Mouse (Mus musculus) megakaryocyte, adult 5-6 weeks (primary cell): ENCODE data around the gene Tlcd1. TPM values are rescaled to one million over a fixed set of nuclear protein-coding genes. Genes with fewer than 3 reads are reported as not detected.

Experiments
- ATAC-seq: 2 replicates; pipeline ENCODE4 v1.8.0; 2016; ENCODE audit warnings: mild to moderate bottlenecking, inconsistent platforms; ENCODE audit not compliant: poor library complexity, severe bottlenecking
- total RNA-seq, 2 experiments: library from RNA; stranded (forward) in 1 of 2; stranded (reverse) in 1 of 2; fragments of 153-499, 151-499 nt in 1 of 2; fragments of 221-1000, 200-1000 nt in 1 of 2; gene quantifications; 2 replicates each; pipeline versions ENCODE4 v1.2.3 to v1.2.4; 2015 to 2017

Tlcd1 gene
- total RNA-seq, 2 experiments from 2014 or later: 0.76 to 1.0 TPM

DNA sequence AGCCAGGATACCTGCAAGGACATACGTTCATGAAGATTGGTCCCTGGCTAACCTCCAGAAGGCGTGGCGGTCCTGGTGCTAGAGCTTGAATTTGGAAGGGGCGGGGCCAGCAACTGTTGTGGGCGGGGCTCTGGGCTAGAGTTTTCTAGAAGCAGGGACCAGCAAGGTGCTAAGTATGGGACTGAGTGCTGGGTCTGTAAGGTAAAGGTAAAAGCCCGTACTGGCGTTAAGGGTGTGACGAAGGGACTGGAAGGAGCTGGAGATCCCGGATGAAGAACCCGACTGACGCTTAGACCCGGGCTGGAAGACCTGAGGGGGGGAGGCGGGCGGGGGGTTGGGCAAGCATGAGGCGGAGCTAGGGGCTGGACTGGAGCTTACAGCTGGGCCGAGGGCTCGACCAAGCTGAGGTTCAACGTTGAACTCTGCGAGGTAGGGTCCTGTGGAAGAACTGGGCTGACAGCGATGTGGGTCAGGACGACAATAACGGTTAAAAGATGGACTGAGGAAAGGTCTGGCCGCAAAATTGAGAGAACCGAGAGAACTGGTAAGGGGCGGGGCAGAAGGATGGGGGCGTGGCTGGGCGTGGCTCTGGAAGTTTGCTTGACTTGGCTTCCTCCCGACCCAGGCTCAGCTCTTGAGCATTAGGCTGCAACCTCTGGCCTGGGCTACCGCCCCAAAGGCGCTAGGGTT is 18.0 kb downstream of the Tlcd1 start:
- ATAC-seq: peak; percentile 97

DNA sequence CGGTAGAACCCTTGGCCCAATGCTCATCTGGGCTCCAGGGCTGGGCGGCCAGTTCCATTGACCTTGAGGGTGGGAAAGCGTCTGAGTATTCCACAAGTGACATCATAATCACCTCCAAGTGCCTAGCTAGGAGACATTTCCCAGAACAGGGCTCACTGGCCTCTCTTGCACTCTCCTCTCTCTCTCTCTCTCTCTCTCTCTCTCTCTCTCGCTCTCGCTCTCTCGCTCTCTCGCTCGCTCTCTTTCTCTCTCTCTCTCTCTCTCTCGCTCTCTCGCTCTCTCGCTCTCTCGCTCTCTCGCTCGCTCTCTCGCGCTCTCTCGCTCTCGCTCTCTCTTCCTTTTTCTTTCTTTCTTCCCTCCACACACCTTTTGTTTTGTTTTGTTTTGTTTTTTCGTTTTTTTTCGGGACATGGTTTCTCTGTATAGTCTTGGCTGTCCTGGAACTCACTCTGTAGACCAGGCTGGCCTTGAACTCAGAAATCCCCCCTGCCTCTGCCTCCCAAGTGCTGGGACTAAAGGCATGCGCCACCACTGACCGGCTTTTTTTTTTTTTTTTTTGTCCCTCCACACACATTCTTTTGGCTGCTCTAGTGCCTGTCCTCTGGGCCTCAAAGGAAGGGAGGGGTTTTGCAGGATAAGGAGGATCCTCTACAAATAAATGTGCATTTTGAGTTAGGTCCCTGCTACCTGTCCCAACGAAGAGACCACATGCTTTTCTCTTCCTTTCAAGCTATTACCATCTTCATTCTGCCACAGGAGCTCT is 18.8 kb downstream of the Tlcd1 start:
- ATAC-seq: no peak

DNA sequence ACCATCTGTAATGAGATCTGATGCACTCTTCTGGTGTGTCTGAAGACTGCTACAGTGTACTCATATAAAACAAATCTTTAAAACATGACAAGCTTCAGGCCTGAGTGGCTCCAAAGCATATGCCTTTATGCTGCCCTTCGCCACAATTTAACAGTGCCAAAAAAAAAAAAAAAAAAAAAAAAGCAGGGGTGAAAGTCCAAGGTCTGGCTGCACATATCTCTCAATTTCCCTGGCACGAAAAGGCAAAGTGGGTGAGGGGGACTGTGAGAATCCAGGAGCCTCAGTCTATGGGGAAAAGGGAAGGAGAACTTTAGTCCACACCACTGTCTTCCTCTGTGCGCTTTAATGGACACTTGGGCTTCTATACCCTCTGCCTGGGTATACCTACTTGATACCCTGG is 25.9 kb downstream of the Tlcd1 start:
- no peak for ATAC-seq

DNA sequence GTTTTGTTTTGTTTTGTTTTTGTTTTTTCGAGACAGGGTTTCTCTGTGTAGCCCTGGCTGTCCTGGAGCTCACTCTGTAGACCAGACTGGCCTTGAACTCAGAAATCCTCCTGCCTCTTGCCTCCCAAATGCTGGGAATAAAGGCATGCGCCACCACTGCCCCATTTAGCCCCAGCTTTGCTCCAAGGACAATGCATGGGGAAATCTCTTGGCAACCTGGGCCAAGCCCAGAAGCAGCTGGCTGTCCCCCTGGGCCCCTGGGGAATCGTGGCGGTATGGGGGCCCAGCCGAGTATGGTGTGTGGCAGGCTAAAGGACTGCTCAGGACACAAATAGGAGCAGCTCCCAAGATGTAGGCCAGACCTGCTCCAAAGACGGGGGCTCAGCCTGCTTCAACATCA is 27.8 kb downstream of the Tlcd1 start:
- no peak for ATAC-seq

DNA sequence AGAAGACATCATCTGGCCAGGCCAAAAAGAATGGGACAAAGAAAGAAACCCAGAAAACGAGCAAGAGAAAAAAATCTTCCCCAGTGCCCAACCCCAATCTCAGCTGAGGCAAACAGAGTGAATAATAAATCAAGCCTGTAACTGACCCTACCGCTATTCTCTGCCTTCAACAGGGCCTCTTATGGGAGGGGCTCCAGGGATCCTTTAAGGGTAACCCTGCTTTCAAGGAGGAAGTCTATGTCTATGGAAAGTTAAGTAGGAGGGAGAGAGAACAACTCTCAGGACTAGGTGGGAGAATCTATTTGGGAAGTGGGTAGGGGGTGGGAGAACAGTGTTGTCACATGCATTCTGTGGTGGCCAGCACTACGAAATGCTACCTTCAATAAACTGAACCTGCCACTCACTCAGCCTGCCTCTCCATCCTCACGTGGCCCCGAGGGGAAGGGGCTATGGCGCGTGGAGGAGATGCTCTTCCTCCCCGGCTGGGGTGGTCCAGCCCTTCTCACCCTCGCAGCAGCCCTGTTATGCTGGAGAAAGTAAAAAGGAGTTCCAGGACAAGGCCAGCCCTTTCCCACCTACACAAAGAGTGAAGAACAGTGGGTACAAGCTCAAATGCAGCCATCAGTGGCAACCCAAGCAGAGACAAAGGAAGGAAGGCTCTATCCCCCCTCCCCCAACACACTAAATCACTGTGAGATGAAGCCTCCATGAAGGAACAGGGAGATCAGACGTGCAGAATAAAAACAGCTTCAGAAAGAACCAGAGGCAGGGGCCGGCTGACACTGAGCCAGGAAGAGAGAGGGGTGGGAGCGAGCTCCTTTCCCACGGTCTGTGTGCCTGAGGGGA is 29.1 kb downstream of the Tlcd1 start:
- ATAC-seq: no peak

DNA sequence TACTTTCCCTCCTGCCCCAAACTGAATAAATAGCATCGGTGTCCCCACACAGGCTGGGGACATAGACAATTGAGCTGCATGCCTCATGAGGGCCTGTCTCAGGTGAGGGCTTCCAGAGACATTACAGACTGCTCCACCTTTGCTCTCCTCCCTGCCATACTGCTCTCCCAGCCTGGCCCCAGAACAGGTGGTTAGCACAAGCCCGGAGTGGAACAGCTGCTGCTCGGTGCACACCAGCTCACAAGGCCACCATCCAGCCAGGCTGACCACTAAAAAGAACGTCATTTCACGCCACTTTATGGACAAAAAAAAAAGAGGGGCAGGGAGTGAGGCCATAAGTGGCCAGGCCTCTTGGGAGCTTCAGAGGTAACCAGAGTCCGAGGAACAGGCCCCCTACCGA is 30.7 kb downstream of the Tlcd1 start:
- no peak for ATAC-seq

DNA sequence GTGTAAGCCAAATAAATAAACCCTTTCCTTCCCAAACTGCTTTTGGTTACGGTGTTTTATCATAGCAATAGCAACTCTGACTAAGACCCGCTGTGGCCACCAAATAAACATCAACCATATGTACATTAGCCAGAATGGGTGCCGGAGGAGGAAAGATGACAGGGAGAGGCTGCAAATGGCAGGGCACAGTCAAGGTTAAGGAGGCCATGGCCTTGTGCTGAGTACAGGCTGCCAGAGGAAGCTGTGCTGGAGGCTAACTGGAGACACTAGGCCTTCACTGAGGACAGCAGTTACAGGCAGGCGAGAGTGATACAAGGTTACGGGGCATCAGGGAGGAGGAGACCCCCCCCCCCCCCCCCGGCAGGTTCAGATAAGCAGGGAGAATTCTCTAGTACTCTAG is 33.4 kb downstream of the Tlcd1 start:
- ATAC-seq: no peak

DNA sequence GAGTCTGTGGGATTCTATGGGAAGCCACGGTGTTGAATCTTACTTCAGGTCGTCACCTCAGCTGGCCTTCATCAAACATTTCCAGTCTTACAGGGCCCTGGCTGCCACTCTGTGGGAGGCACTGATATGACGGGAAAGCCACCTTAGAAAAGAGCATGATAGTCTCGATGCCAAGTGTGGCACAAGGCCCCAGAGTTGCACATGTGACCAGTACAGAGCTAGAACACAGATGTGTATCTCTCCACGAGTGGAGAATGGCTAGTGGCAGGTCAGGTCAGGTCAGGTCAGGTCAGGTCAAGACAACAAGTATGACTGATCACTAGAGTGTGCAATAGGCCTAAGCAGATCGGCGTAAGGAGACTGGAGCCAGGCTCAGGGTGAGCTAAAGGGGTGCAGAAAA is 34.1 kb downstream of the Tlcd1 start:
- no peak for ATAC-seq

DNA sequence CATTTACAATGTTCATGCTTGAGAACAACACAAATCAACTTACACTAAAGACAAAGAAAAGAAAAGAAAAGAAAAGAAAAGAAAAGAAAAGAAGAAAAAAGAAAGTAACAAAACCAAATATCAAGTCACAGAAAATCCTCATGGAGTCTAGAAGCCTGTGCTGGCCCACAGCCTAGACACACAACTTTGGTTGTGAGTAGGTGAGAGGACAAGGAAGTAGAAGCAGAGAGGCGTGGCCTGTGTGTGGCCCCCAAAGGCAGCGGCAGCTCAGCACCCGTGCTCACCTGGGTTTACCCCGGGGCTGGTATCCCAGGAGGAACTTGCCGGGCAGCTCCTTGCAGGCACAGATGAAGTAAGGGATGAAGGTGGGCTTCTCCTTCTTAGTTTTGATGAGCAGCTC is 35.0 kb downstream of the Tlcd1 start:
- no peak for ATAC-seq

DNA sequence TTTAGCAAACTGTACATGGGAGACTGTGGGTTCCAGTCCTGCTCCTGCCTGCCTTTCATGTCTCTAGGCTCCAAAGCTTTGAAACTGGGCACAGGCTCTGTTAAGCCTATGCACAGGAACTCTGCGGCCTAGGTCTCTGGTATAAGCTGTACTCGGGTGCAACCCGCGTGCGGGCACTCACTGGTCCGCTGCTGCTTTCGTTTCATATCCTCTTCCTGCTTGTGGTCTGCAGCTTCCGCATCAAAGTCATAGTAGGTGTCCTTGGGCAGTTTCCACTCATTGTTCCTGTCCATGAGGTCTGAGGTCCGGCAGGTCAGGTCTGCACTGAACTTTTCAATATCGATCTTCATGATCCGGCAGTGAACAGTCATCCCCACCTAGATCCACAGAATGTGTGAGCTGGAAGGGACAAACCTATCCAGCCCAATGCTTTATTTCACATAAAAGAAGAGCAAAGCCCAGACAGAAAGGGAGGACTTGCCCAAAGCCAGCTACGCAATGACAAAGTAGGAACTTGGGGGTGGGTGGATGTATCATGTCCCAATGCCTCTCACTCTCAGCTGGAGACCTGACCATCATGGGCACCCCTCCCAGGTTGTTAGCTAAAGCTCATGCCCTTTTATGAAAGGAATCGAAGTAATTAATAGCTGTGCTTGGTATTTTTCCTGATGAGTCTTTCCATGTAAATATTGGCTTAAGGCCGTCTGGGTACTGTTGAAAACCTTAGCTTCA is 36.7 kb downstream of the Tlcd1 start:
- ATAC-seq: peak; percentile 99

DNA sequence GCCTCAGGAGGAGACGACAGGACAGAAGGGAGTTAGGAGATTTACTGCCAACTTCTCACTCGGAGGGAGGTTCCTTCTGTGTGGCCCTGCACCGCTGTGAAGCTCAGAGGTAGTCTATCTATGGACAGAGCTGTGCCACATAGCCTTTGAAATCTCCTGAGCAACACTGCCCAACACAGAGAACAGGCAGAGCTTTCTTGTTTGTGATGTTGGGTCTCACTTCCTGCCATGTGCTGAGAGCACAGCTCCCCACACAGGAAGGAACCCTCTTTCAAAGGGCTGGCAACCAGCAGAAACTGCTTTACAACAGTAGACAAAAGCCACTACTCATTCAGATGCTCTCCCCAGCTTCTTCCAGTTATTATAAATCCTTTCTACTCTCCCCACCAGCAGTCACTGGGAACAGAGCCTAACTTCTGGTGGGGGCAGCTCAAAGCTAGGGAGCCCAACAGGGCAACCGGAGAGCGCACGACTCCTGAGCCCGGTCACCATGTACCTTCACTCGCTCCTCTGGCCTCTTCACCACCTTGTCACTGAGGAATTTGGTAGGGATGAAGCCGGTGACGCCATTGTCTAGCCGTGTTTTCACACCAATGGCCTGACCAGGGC is 39.3 kb downstream of the Tlcd1 start:
- no peak for ATAC-seq

DNA sequence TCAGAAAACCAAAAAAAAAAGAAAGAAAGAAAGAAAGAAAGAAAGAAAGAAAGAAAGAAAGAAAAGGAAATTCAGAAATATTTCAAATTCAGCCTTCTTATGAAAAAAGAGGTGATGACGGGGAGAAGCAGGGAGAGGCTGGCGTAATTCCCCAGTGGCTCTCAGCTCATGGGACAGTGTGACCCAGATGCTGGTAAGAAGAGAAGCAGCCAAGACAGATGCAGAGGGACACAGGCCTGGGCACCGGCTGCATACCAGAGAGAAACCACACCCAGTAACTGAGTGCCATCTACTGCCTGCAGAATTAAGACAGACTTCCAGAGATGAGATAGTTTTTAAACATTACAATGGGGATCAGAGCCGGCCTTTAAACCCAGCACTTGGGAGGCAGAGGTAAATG is 47.1 kb downstream of the Tlcd1 start:
- no peak for ATAC-seq

Other genes with a start within 250 kb of the Tlcd1 start
- not detected in 2 replicates for gene Sez6, start 245.9 kb upstream of the Tlcd1 start, total RNA-seq (2015)
- gene Sez6, start 245.9 kb upstream of the Tlcd1 start, total RNA-seq (2017): not detected in 2 replicates
- 51.2 and 64.5 TPM in 2 replicates for gene Phf12, start 194.0 kb upstream of the Tlcd1 start, total RNA-seq (2015)
- 21.0 and 26.3 TPM in 2 replicates for gene Phf12, start 194.0 kb upstream of the Tlcd1 start, total RNA-seq (2017)
- 4.8 and 5.6 TPM in 2 replicates for gene Dhrs13, start 144.4 kb upstream of the Tlcd1 start, total RNA-seq (2015)
- gene Dhrs13, start 144.4 kb upstream of the Tlcd1 start, total RNA-seq (2017): 3.5 and 5.3 TPM in 2 replicates
- gene Flot2, start 138.8 kb upstream of the Tlcd1 start, total RNA-seq (2015): 82.9 and 91.4 TPM in 2 replicates
- gene Flot2, start 138.8 kb upstream of the Tlcd1 start, total RNA-seq (2017): 140 and 141 TPM in 2 replicates
- 14.1 and 19.2 TPM in 2 replicates for gene Eral1, start 96.3 kb upstream of the Tlcd1 start, total RNA-seq (2015)
- 20.9 and 22.1 TPM in 2 replicates for gene Eral1, start 96.3 kb upstream of the Tlcd1 start, total RNA-seq (2017)
- 24.0 and 28.2 TPM in 2 replicates for gene Fam222b, start 82.1 kb upstream of the Tlcd1 start, total RNA-seq (2015)
- 8.5 and 9.1 TPM in 2 replicates for gene Fam222b, start 82.1 kb upstream of the Tlcd1 start, total RNA-seq (2017)
- gene Traf4, start 11.1 kb upstream of the Tlcd1 start, total RNA-seq (2015): 1.3 TPM in 2 replicates
- gene Traf4, start 11.1 kb upstream of the Tlcd1 start, total RNA-seq (2017): 0.51 and 2.2 TPM in 2 replicates
- gene Nek8, start within 50 bp of the Tlcd1 start, total RNA-seq (2015): 2.4 and 8.6 TPM in 2 replicates
- gene Nek8, start within 50 bp of the Tlcd1 start, total RNA-seq (2017): 2.1 and 6.9 TPM in 2 replicates
- gene Rpl23a, start 6.9 kb downstream of the Tlcd1 start, total RNA-seq (2015): 2,467 and 2,664 TPM in 2 replicates
- gene Rpl23a, start 6.9 kb downstream of the Tlcd1 start, total RNA-seq (2017): 2,641 and 2,675 TPM in 2 replicates
- gene Rab34, start 11.7 kb downstream of the Tlcd1 start, total RNA-seq (2015): not detected in 2 replicates
- 1.3 TPM in 1 of 2 replicates, not detected in the other for gene Rab34, start 11.7 kb downstream of the Tlcd1 start, total RNA-seq (2017)
- 0.62 and 1.6 TPM in 2 replicates for gene Proca1, start 16.7 kb downstream of the Tlcd1 start, total RNA-seq (2015)
- 1.1 and 1.3 TPM in 2 replicates for gene Proca1, start 16.7 kb downstream of the Tlcd1 start, total RNA-seq (2017)
- 64.3 and 75.1 TPM in 2 replicates for gene Sdf2, start 69.0 kb downstream of the Tlcd1 start, total RNA-seq (2015)
- gene Sdf2, start 69.0 kb downstream of the Tlcd1 start, total RNA-seq (2017): 44.1 and 50.1 TPM in 2 replicates
- gene Supt6, start 69.3 kb downstream of the Tlcd1 start, total RNA-seq (2015): 28.3 and 28.7 TPM in 2 replicates
- 27.2 and 36.4 TPM in 2 replicates for gene Supt6, start 69.3 kb downstream of the Tlcd1 start, total RNA-seq (2017)
- gene 2610507B11Rik, start 85.0 kb downstream of the Tlcd1 start, total RNA-seq (2015): 33.7 and 43.5 TPM in 2 replicates
- gene 2610507B11Rik, start 85.0 kb downstream of the Tlcd1 start, total RNA-seq (2017): 54.6 and 57.2 TPM in 2 replicates
- gene BC030499, start 114.1 kb downstream of the Tlcd1 start, total RNA-seq (2015): 0.56 TPM in 1 of 2 replicates, not detected in the other
- gene BC030499, start 114.1 kb downstream of the Tlcd1 start, total RNA-seq (2017): 0.18 and 0.77 TPM in 2 replicates
- 23.6 and 31.6 TPM in 2 replicates for gene Spag5, start 124.8 kb downstream of the Tlcd1 start, total RNA-seq (2015)
- 60.7 and 63.2 TPM in 2 replicates for gene Spag5, start 124.8 kb downstream of the Tlcd1 start, total RNA-seq (2017)
- gene Aldoc, start 146.3 kb downstream of the Tlcd1 start, total RNA-seq (2015): 0.62 and 1.7 TPM in 2 replicates
- gene Aldoc, start 146.3 kb downstream of the Tlcd1 start, total RNA-seq (2017): 1.0 and 1.6 TPM in 2 replicates
- 31.8 and 33.5 TPM in 2 replicates for gene Pigs, start 151.7 kb downstream of the Tlcd1 start, total RNA-seq (2015)
- 21.5 and 22.4 TPM in 2 replicates for gene Pigs, start 151.7 kb downstream of the Tlcd1 start, total RNA-seq (2017)
- 94.0 and 96.6 TPM in 2 replicates for gene Unc119, start 166.8 kb downstream of the Tlcd1 start, total RNA-seq (2015)
- gene Unc119, start 166.8 kb downstream of the Tlcd1 start, total RNA-seq (2017): 54.2 and 56.7 TPM in 2 replicates
- gene Foxn1, start 209.8 kb downstream of the Tlcd1 start, total RNA-seq (2015): not detected in 2 replicates
- not detected in 2 replicates for gene Foxn1, start 209.8 kb downstream of the Tlcd1 start, total RNA-seq (2017)
- 0.51 TPM in 1 of 2 replicates, not detected in the other for gene Slc13a2, start 245.5 kb downstream of the Tlcd1 start, total RNA-seq (2015)
- not detected in 2 replicates for gene Slc13a2, start 245.5 kb downstream of the Tlcd1 start, total RNA-seq (2017)